Mouse (Mus musculus): ENCODE measurements around the gene Immp2l.

- TF ChIP-seq HCFC1 (IDR thresholded peaks at IDR 0.05; ENCODE audit: borderline replicate concordance, insufficient read depth, low read length) = no peak
- no peak for TF ChIP-seq ZNF384 (IDR thresholded peaks at IDR 0.05; ENCODE audit: low read depth, low read length)
These were observed 29.0 kb downstream of the Immp2l start for GRCm38 (mm10) chr12:41052897-41053296.

Measured in ES-E14 (cell line).